Mouse (Mus musculus) spleen, adult 10 weeks (tissue): ENCODE results near the gene Eea1. TPM values are rescaled to one million over a fixed set of nuclear protein-coding genes. Genes with fewer than 3 reads are reported as not detected.

Experiments
- polyA plus RNA-seq: library from polyadenylated mRNA; stranded (reverse); fragments of 350-450 nt; fragmentation: Illumina TruSeq; extraction: RNeasy Lipid Tissue Mini Kit (QIAGEN cat#74804); gene quantifications from one replicate; pipeline ENCODE4 v1.2.3, GENCODE M21; 2015; ENCODE audit warnings: low replicate concordance; ENCODE audit not compliant: insufficient read depth

Eea1 gene
- polyA plus RNA-seq, result 24.5 TPM

GRCm38 (mm10) chr10:95940046-95940900 is at the start of gene Eea1:
TSS of gene Eea1 (plus strand) at chr10:95940650.

Other genes with a start within 250 kb of the Eea1 start
- gene Gm33543, start 97.7 kb upstream of the Eea1 start, polyA plus RNA-seq, result not detected
- not detected for gene Gm5426, start 196.0 kb downstream of the Eea1 start, polyA plus RNA-seq